Mouse (Mus musculus) C2C12 (cell line): ENCODE data around the gene Kansl1l. TPM values are rescaled to one million over a fixed set of nuclear protein-coding genes. Genes with fewer than 3 reads are reported as not detected.

Experiments used
- H3K27me3 ChIP-seq: one replicate; pipeline ENCODE4 v1.6.1; 2011; ENCODE audit not compliant: control insufficient read depth, insufficient read depth, insufficient read length
- H3K36me3 ChIP-seq: one replicate; pipeline ENCODE4 v1.6.1; 2011; ENCODE audit not compliant: control insufficient read depth, insufficient read depth
- H3K4me3 ChIP-seq: one replicate; pipeline ENCODE4 v1.5.1; 2011; ENCODE audit warnings: mild to moderate bottlenecking, control low read depth; ENCODE audit not compliant: poor library complexity, insufficient read depth, severe bottlenecking
- H3K79me2 ChIP-seq: one replicate; pipeline ENCODE4 v1.6.1; 2011; ENCODE audit not compliant: control insufficient read depth, insufficient read depth
- H3K79me3 ChIP-seq: one replicate; pipeline ENCODE4 v1.6.1; 2011; ENCODE audit warnings: low read depth, control low read depth
- H3ac ChIP-seq: one replicate; pipeline ENCODE3; 2011; ENCODE audit warnings: low read depth; ENCODE audit not compliant: control insufficient read depth, insufficient read length
- CEBPB ChIP-seq: IDR thresholded peaks from one replicate; pipeline ENCODE4 v1.6.1; 2011; ENCODE audit warnings: low read depth, mild to moderate bottlenecking, control low read depth, moderate library complexity
- CTCF ChIP-seq: IDR thresholded peaks from one replicate; pipeline ENCODE4 v1.5.1; 2011; ENCODE audit not compliant: control insufficient read depth, insufficient read depth, insufficient read length
- FOSL1 ChIP-seq: IDR thresholded peaks from one replicate; pipeline ENCODE4 v1.8.0; 2011; ENCODE audit warnings: mild to moderate bottlenecking, low read length; ENCODE audit not compliant: poor library complexity, insufficient read depth, severe bottlenecking
- MAX ChIP-seq: IDR thresholded peaks from one replicate; pipeline ENCODE4 v1.6.1; 2011; ENCODE audit warnings: mild to moderate bottlenecking, control low read depth
- MYOD1 ChIP-seq: IDR thresholded peaks from one replicate; pipeline ENCODE4 v1.6.1; 2011; ENCODE audit warnings: low read depth; ENCODE audit not compliant: control insufficient read depth, insufficient read length
- MYOG ChIP-seq: IDR thresholded peaks from one replicate; pipeline ENCODE4 v1.6.1; 2011; ENCODE audit not compliant: control insufficient read depth, insufficient read length; ENCODE audit errors: extremely low read depth
- USF1 ChIP-seq: IDR thresholded peaks from one replicate; pipeline ENCODE4 v1.6.1; 2011; ENCODE audit warnings: low read depth, mild to moderate bottlenecking, control low read depth, moderate library complexity
- polyA plus RNA-seq: library from polyadenylated mRNA; unstranded; fragments of >200 nt; fragmentation: generic; extraction: Trizol; gene quantifications from one replicate; pipeline ENCODE4 v1.2.1, GENCODE M21; 2012; ENCODE audit warnings: missing spikeins

Kansl1l gene
- polyA plus RNA-seq, 1 experiment: 1.9 TPM

GRCm38 (mm10) chr1:66792838-66793466 is 24.4 kb downstream of the Kansl1l start:
- TF ChIP-seq MAX (no peak), MYOG (no peak), CEBPB (no peak), MYOD1 (no peak), FOSL1 (no peak), CTCF (no peak), USF1 (no peak)
- Histone ChIP-seq H3K4me3 (no peak overlapping the region), H3K79me3 (no peaks in the 10 kb centered on the region), H3K27me3 (no peaks in the 10 kb centered on the region), H3K79me2 (no peaks in the 10 kb centered on the region), H3K36me3 (no peaks in the 10 kb centered on the region), H3ac (no peak overlapping the region)

GRCm38 (mm10) chr1:66782296-66782695 is 35.1 kb downstream of the Kansl1l start:
- TF ChIP-seq CEBPB (no peak), MAX (no peak), CTCF (no peak), USF1 (no peak), MYOD1 (no peak)
- Histone ChIP-seq H3K36me3 (no peaks in the 10 kb centered on the region), H3K79me2 (no peaks in the 10 kb centered on the region), H3ac (no peak overlapping the region), H3K4me3 (no peak overlapping the region), H3K79me3 (peaks cover under 1% of the 10 kb centered on the region), H3K27me3 (no peaks in the 10 kb centered on the region)

GRCm38 (mm10) chr1:66781027-66781426 is 36.3 kb downstream of the Kansl1l start:
- no peak overlapping the region for H3ac ChIP-seq
- H3K79me2 ChIP-seq: no peaks in the 10 kb centered on the region

GRCm38 (mm10) chr1:66778798-66779197 is 38.6 kb downstream of the Kansl1l start:
- Histone ChIP-seq H3K4me3 (no peak overlapping the region), H3K36me3 (no peaks in the 10 kb centered on the region), H3K79me3 (no peaks in the 10 kb centered on the region), H3ac (no peak overlapping the region), H3K27me3 (no peaks in the 10 kb centered on the region), H3K79me2 (no peaks in the 10 kb centered on the region)
- TF ChIP-seq MYOG (no peak), CTCF (no peak), FOSL1 (no peak), MAX (no peak), CEBPB (no peak), USF1 (no peak), MYOD1 (no peak)

More at GRCm38 (mm10) chr1:66781027-66781426, 36.3 kb downstream of the Kansl1l start:
- H3K36me3 ChIP-seq: no peaks in the 10 kb centered on the region
- H3K4me3 ChIP-seq: no peak overlapping the region
- TF ChIP-seq MYOD1: no peak
- TF ChIP-seq FOSL1: no peak
- no peak for TF ChIP-seq CTCF
- TF ChIP-seq MYOG: no peak
- no peak for TF ChIP-seq USF1
- TF ChIP-seq MAX: no peak
- TF ChIP-seq CEBPB: no peak
- H3K27me3 ChIP-seq: no peaks in the 10 kb centered on the region
- H3K79me3 ChIP-seq: no peaks in the 10 kb centered on the region

- peaks cover 5% of the 10 kb centered on the region for H3K36me3 ChIP-seq
- no peaks in the 10 kb centered on the region for H3K79me3 ChIP-seq
- TF ChIP-seq MYOD1 (no peak), CTCF (no peak), MAX (no peak), MYOG (no peak), FOSL1 (no peak), CEBPB (no peak), USF1 (no peak)
- H3K79me2 ChIP-seq: no peaks in the 10 kb centered on the region
- H3ac ChIP-seq: no peak overlapping the region
- H3K27me3 ChIP-seq: no peaks in the 10 kb centered on the region
- no peak overlapping the region for H3K4me3 ChIP-seq
Measured at GRCm38 (mm10) chr1:66777878-66778277, 39.5 kb downstream of the Kansl1l start.
